Mouse (Mus musculus): ENCODE measurements at regions not wholly inside any gene's neighbourhood (a gene's known extent, or its start where the extent isn't known, plus 50 kb on each side); places are given as distances from the start of the nearest gene placed in this dataset.

GRCm38 (mm10) chr2:160485515-160485914 lies 118.7 kb upstream of the Mafb start:
- DNase-seq (ENCODE audit: low spot score) (no peak), ATAC-seq (ENCODE audit: low FRiP score) (no peak)
- Histone ChIP-seq H3K9me3 (ENCODE audit: control insufficient read depth, low read length) (no peaks in the 10 kb centered on the region), H3K27ac (ENCODE audit: low read depth, low read length) (no peak overlapping the region), H3K36me3 (ENCODE audit: control insufficient read depth, insufficient read depth, low read length) (no peaks in the 10 kb centered on the region), H3K9ac (ENCODE audit: low read depth, low read length) (no peak overlapping the region), H3K27me3 (ENCODE audit: control insufficient read depth, insufficient read depth, low read length) (no peaks in the 10 kb centered on the region), H3K4me2 (replicated peaks; ENCODE audit: low read depth, low read length) (no peak overlapping the region), H3K4me3 (ENCODE audit: low read depth, low read length) (no peak overlapping the region), H3K4me1 (replicated peaks; ENCODE audit: control insufficient read depth, insufficient read depth, low read length) (no peaks in the 10 kb centered on the region)
- 63% methylated on average over 5 of the region's 5 CpGs for WGBS

GRCm38 (mm10) chr2:160499726-160500125 lies 132.9 kb upstream of the Mafb start:
- H3K9ac ChIP-seq (ENCODE audit: low read depth, low read length): no peak overlapping the region
- H3K4me3 ChIP-seq (ENCODE audit: low read depth, low read length): no peak overlapping the region
- H3K4me1 ChIP-seq (replicated peaks; ENCODE audit: control insufficient read depth, insufficient read depth, low read length): no peaks in the 10 kb centered on the region
- WGBS: 59% methylated on average over 1 of the region's 1 CpGs
- no peak for ATAC-seq (ENCODE audit: low FRiP score)
- DNase-seq (ENCODE audit: low spot score): no peak
- no peak overlapping the region for H3K4me2 ChIP-seq (replicated peaks; ENCODE audit: low read depth, low read length)
- peaks cover 12% of the 10 kb centered on the region; the same call in 1 of the 2 replicates for H3K27me3 ChIP-seq (ENCODE audit: control insufficient read depth, insufficient read depth, low read length)
- H3K27ac ChIP-seq (ENCODE audit: low read depth, low read length): no peak overlapping the region
- H3K9me3 ChIP-seq (ENCODE audit: control insufficient read depth, low read length): no peaks in the 10 kb centered on the region
- no peaks in the 10 kb centered on the region for H3K36me3 ChIP-seq (ENCODE audit: control insufficient read depth, insufficient read depth, low read length)

- H3K9me3 ChIP-seq (ENCODE audit: control insufficient read depth, low read length): no peaks in the 10 kb centered on the region
- WGBS: 93% methylated on average over 2 of the region's 2 CpGs
- ATAC-seq (ENCODE audit: low FRiP score) (no peak), DNase-seq (ENCODE audit: low spot score) (no peak)
- H3K4me3 ChIP-seq (ENCODE audit: low read depth, low read length): no peak overlapping the region
- peaks cover 19% of the 10 kb centered on the region for H3K27me3 ChIP-seq (ENCODE audit: control insufficient read depth, insufficient read depth, low read length)
- no peak overlapping the region for H3K9ac ChIP-seq (ENCODE audit: low read depth, low read length)
- H3K27ac ChIP-seq (ENCODE audit: low read depth, low read length): no peak overlapping the region
- no peaks in the 10 kb centered on the region for H3K36me3 ChIP-seq (ENCODE audit: control insufficient read depth, insufficient read depth, low read length)
- H3K4me1 ChIP-seq (replicated peaks; ENCODE audit: control insufficient read depth, insufficient read depth, low read length): no peaks in the 10 kb centered on the region
- no peak overlapping the region for H3K4me2 ChIP-seq (replicated peaks; ENCODE audit: low read depth, low read length)
Measured at GRCm38 (mm10) chr2:160502901-160503300, 136.0 kb upstream of the Mafb start.

GRCm38 (mm10) chr2:160503597-160504393 lies 136.9 kb upstream of the Mafb start:
- H3K4me3 ChIP-seq (ENCODE audit: low read depth, low read length): no peak overlapping the region

GRCm38 (mm10) chr2:160504394-160504657 lies 137.5 kb upstream of the Mafb start:
- peaks cover 19% of the 10 kb centered on the region for H3K27me3 ChIP-seq (ENCODE audit: control insufficient read depth, insufficient read depth, low read length)
- no peaks in the 10 kb centered on the region for H3K4me1 ChIP-seq (replicated peaks; ENCODE audit: control insufficient read depth, insufficient read depth, low read length)
- no peaks in the 10 kb centered on the region for H3K9me3 ChIP-seq (ENCODE audit: control insufficient read depth, low read length)
- ATAC-seq (ENCODE audit: low FRiP score): no peak; the same call in 1 of the 2 replicates
- WGBS: 59% methylated on average over 4 of the region's 4 CpGs
- H3K4me2 ChIP-seq (replicated peaks; ENCODE audit: low read depth, low read length): no peak overlapping the region
- H3K36me3 ChIP-seq (ENCODE audit: control insufficient read depth, insufficient read depth, low read length): no peaks in the 10 kb centered on the region
- no peak overlapping the region for H3K27ac ChIP-seq (ENCODE audit: low read depth, low read length)
- H3K4me3 ChIP-seq (ENCODE audit: low read depth, low read length): no peak overlapping the region
- DNase-seq (ENCODE audit: low spot score): no peak
- no peak overlapping the region for H3K9ac ChIP-seq (ENCODE audit: low read depth, low read length)

More at GRCm38 (mm10) chr2:160503597-160504393, 136.9 kb upstream of the Mafb start:
- H3K9me3 ChIP-seq (ENCODE audit: control insufficient read depth, low read length): no peaks in the 10 kb centered on the region
- DNase-seq (ENCODE audit: low spot score) (peak; percentile 48), ATAC-seq (ENCODE audit: low FRiP score) (peak; percentile 77)
- no peak overlapping the region for H3K27ac ChIP-seq (ENCODE audit: low read depth, low read length)
- H3K9ac ChIP-seq (ENCODE audit: low read depth, low read length): no peak overlapping the region
- H3K36me3 ChIP-seq (ENCODE audit: control insufficient read depth, insufficient read depth, low read length): no peaks in the 10 kb centered on the region
- no peak overlapping the region for H3K4me2 ChIP-seq (replicated peaks; ENCODE audit: low read depth, low read length)
- H3K4me1 ChIP-seq (replicated peaks; ENCODE audit: control insufficient read depth, insufficient read depth, low read length): no peaks in the 10 kb centered on the region
- H3K27me3 ChIP-seq (ENCODE audit: control insufficient read depth, insufficient read depth, low read length): peaks cover 19% of the 10 kb centered on the region
- 42% methylated on average over 16 of the region's 16 CpGs for WGBS

- DNase-seq (ENCODE audit: low spot score) (no peak), ATAC-seq (ENCODE audit: low FRiP score) (no peak; the same call in 1 of the 2 replicates)
- H3K27me3 ChIP-seq (ENCODE audit: control insufficient read depth, insufficient read depth, low read length): peaks cover 12% of the 10 kb centered on the region; the same call in 1 of the 2 replicates
- no peak overlapping the region for H3K27ac ChIP-seq (ENCODE audit: low read depth, low read length)
- no peak overlapping the region for H3K9ac ChIP-seq (ENCODE audit: low read depth, low read length)
- no peak overlapping the region for H3K4me2 ChIP-seq (replicated peaks; ENCODE audit: low read depth, low read length)
- no peak overlapping the region for H3K4me3 ChIP-seq (ENCODE audit: low read depth, low read length)
- no peaks in the 10 kb centered on the region for H3K9me3 ChIP-seq (ENCODE audit: control insufficient read depth, low read length)
- WGBS: 36% methylated on average over 9 of the region's 9 CpGs
- H3K4me1 ChIP-seq (replicated peaks; ENCODE audit: control insufficient read depth, insufficient read depth, low read length): no peaks in the 10 kb centered on the region
- no peaks in the 10 kb centered on the region for H3K36me3 ChIP-seq (ENCODE audit: control insufficient read depth, insufficient read depth, low read length)
Measured at GRCm38 (mm10) chr2:160507371-160507770, 138.3 kb upstream of the Top1 start.

- peaks cover 13% of the 10 kb centered on the region; the same call in 1 of the 2 replicates for H3K27me3 ChIP-seq (ENCODE audit: control insufficient read depth, insufficient read depth, low read length)
- H3K4me1 ChIP-seq (replicated peaks; ENCODE audit: control insufficient read depth, insufficient read depth, low read length): no peaks in the 10 kb centered on the region
- no peaks in the 10 kb centered on the region for H3K9me3 ChIP-seq (ENCODE audit: control insufficient read depth, low read length)
- H3K36me3 ChIP-seq (ENCODE audit: control insufficient read depth, insufficient read depth, low read length): no peaks in the 10 kb centered on the region
- no peak overlapping the region; the same call in 1 of the 2 replicates for H3K4me2 ChIP-seq (replicated peaks; ENCODE audit: low read depth, low read length)
- H3K27ac ChIP-seq (ENCODE audit: low read depth, low read length): peak overlapping the region; percentile 30; the same call in 1 of the 2 replicates
- DNase-seq (ENCODE audit: low spot score): peak; percentile 43
- 43% methylated on average over 22 of the region's 22 CpGs for WGBS
- no peak overlapping the region for H3K4me3 ChIP-seq (ENCODE audit: low read depth, low read length)
- peak; percentile 55 for ATAC-seq (ENCODE audit: low FRiP score)
- no peak overlapping the region for H3K9ac ChIP-seq (ENCODE audit: low read depth, low read length)
Measured at GRCm38 (mm10) chr2:160507816-160508564, 137.7 kb upstream of the Top1 start.

- Histone ChIP-seq H3K27me3 (ENCODE audit: control insufficient read depth, insufficient read depth, low read length) (peaks cover 15% of the 10 kb centered on the region; the same call in 1 of the 2 replicates), H3K4me1 (replicated peaks; ENCODE audit: control insufficient read depth, insufficient read depth, low read length) (no peaks in the 10 kb centered on the region), H3K4me3 (ENCODE audit: low read depth, low read length) (no peak overlapping the region), H3K9me3 (ENCODE audit: control insufficient read depth, low read length) (no peaks in the 10 kb centered on the region), H3K27ac (ENCODE audit: low read depth, low read length) (no peak overlapping the region), H3K9ac (ENCODE audit: low read depth, low read length) (no peak overlapping the region), H3K4me2 (replicated peaks; ENCODE audit: low read depth, low read length) (no peak overlapping the region), H3K36me3 (ENCODE audit: control insufficient read depth, insufficient read depth, low read length) (no peaks in the 10 kb centered on the region)
- no peak for ATAC-seq (ENCODE audit: low FRiP score)
- 89% methylated on average over 5 of the region's 5 CpGs for WGBS
- DNase-seq (ENCODE audit: low spot score): no peak
Measured at GRCm38 (mm10) chr2:160510159-160510558, 135.5 kb upstream of the Top1 start.
